Mouse (Mus musculus) kidney, adult 2 months (tissue): ENCODE results near the gene Serpinh1.

ENCODE experiments used
- CTCF ChIP-seq: fragments of 200-500 bp; conservative IDR thresholded peaks from 2 replicates; pipeline ENCODE4 v1.5.1; 2011; ENCODE audit warnings: low read depth, mild to moderate bottlenecking, control low read depth, low read length, moderate library complexity, mixed read lengths; ENCODE audit not compliant: insufficient read depth, insufficient read length
- POLR2A ChIP-seq: fragments of 200-500 bp; IDR thresholded peaks from one replicate; pipeline ENCODE4 v1.6.1; 2011; ENCODE audit warnings: low read depth, low read length, control low read depth

DNA sequence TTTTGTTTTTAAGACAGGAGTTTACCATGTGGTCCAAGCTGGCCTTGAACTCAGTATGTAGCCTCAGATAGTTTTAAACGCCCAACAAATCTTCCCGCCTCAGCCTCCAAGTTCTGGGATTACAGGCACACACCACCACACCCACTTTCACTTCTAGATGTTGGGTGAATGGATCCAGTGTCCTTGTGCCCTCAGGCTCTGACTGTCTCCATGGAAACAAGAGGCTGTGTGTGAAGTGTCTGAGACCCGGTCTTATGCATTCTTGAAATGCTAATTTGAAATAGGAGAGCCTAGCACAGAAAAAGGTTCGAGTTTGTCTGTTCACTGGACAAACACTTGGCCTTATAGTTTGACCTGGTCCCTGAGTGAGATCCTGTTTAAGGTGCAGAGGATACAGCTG is 24.2 kb downstream of the Serpinh1 start:
- TF ChIP-seq CTCF (no peak), POLR2A (no peak)
